In genomic region chr9:102992877-102993276, GRCm38 (mm10) we compare ENCODE assay signal across 9 mouse cellular contexts. TPM values are rescaled to one million over a fixed set of nuclear protein-coding genes. Genes with fewer than 3 reads are reported as not detected.
A peak's percentile ranks its signal among the peaks of the same experiment; 100 is the strongest.
DNase-seq lines count a peak whose midpoint lies in the region; ATAC-seq and TF ChIP-seq lines count a peak whose summit lies in the region.
"Had no signal": no experiment of that assay in that cellular context is flagged by ENCODE, and none has a peak within 500 bp of the region (broad histone marks: within the 10 kb centered on the region; RNA-seq: fewer than 3 reads in every experiment).

No protein-coding gene starts in this region.

- peaks cover 22 to 33% of the 10 kb centered on the region in 2 experiments for H3K4me1 ChIP-seq in heart, embryonic 14.5 days (ENCODE audit: control insufficient read depth in 2 of 2, insufficient read depth in 2 of 2, low read length in 2 of 2)

- no peak for TF ChIP-seq CTCF in C2C12 (IDR thresholded peaks at IDR 0.05; ENCODE audit: control insufficient read depth, insufficient read depth, insufficient read length)

- peak; percentile 82 for ATAC-seq in heart, embryonic 14.5 days (ENCODE audit: insufficient number of reproducible peaks, insufficient read depth, low FRiP score, low read depth)

- peak overlapping the region; percentile 5 for H3ac ChIP-seq in C2C12 (ENCODE audit: control insufficient read depth, insufficient read length, low read depth)

- no peaks in the 10 kb centered on the region for H3K27me3 ChIP-seq in C2C12 (ENCODE audit: control insufficient read depth, insufficient read depth, insufficient read length)
- H3K27me3 ChIP-seq in heart, embryonic 14.5 days (ENCODE audit: control insufficient read depth, insufficient read depth, low read length): no peaks in the 10 kb centered on the region
- H3K27me3 ChIP-seq: embryonic facial prominence, embryonic 12.5 days had no signal

- no peak overlapping the region for H3K4me2 ChIP-seq in heart, embryonic 14.5 days (ENCODE audit: low read length)
- H3K4me2 ChIP-seq: embryonic facial prominence, embryonic 12.5 days had no signal

- H3K79me3 ChIP-seq in C2C12 (ENCODE audit: low read depth): no peaks in the 10 kb centered on the region

- no peaks in the 10 kb centered on the region for H3K36me3 ChIP-seq in C2C12 (ENCODE audit: control insufficient read depth, insufficient read depth)
- no peaks in the 10 kb centered on the region for H3K36me3 ChIP-seq in heart, embryonic 14.5 days (ENCODE audit: control insufficient read depth, insufficient read depth, low read length)
- H3K36me3 ChIP-seq: embryonic facial prominence, embryonic 12.5 days had no signal

- 22% methylated on average over 6 of the region's 6 CpGs for WGBS in heart, embryonic 14.5 days

- no peak overlapping the region for H3K9ac ChIP-seq in heart, embryonic 14.5 days (ENCODE audit: low read length)
- H3K9ac ChIP-seq: embryonic facial prominence, embryonic 12.5 days had no signal

- H3K9me3 ChIP-seq in heart, embryonic 14.5 days (ENCODE audit: control insufficient read depth, low read length): no peaks in the 10 kb centered on the region
- H3K9me3 ChIP-seq: embryonic facial prominence, embryonic 12.5 days had no signal

- peak overlapping the region; percentile 37 to 46 for H3K27ac ChIP-seq in heart, embryonic 14.5 days (replicated peaks in 1 of 2; ENCODE audit: control insufficient read depth in 1 of 2, insufficient read depth in 1 of 2, low read depth in 2 of 2, low read length in 2 of 2)
- H3K27ac ChIP-seq: embryonic facial prominence, embryonic 12.5 days had no signal

- no peaks in the 10 kb centered on the region for H3K79me2 ChIP-seq in C2C12 (ENCODE audit: control insufficient read depth, insufficient read depth)

- H3K4me3 ChIP-seq in C2C12 (ENCODE audit: insufficient read depth, poor library complexity, severe bottlenecking): no peak overlapping the region
- no peak overlapping the region for H3K4me3 ChIP-seq in heart, embryonic 14.5 days (ENCODE audit: control insufficient read depth in 1 of 2, insufficient read depth in 1 of 2, low read depth in 1 of 2, low read length in 2 of 2)
- H3K4me3 ChIP-seq: embryonic facial prominence, embryonic 12.5 days had no signal

- intact Hi-C loops in left cerebral cortex, postnatal 10 days (cut with DNase I): no loop called here

- peak; percentile 60 for DNase-seq in 3134 (ENCODE audit: extremely low read depth, insufficient read length, low spot score)
- peak; percentile 40 to 60 for DNase-seq in kidney, postnatal 25 days
- DNase-seq in left cerebral cortex, postnatal 10 days (ENCODE audit: extremely low spot score in 1 of 2, low spot score in 2 of 2): no peak
- DNase-seq in cerebellum, postnatal 36 days: no peak
- no peak for DNase-seq in frontal cortex, adult 2 months (ENCODE audit: extremely low spot score in 1 of 2, low spot score in 1 of 2)
- DNase-seq in thymus, postnatal 10 days (ENCODE audit: low spot score in 2 of 2): no peak

TF ChIP-seq in C2C12, 6 proteins besides CTCF, POLR2A, EP300 and RAD21:
- no peak for TF ChIP-seq CEBPB (IDR thresholded peaks at IDR 0.05; ENCODE audit: low read depth)
- peak; percentile 64 for TF ChIP-seq MAX (IDR thresholded peaks at IDR 0.05)

RNA-seq across cellular contexts. Expression of gene Slco2a1, which starts 4.4 kb away (rescaled TPM):
- polyA plus RNA-seq in C2C12 (2012; fragmentation: generic; extraction: Trizol): 0.20 TPM
- 6.5 and 7.0 TPM in 2 replicates for polyA plus RNA-seq in heart, embryonic 14.5 days (2014; fragmentation: Nextera tagmentation; extraction: Ambion mirVana)
- 1 to 10 TPM; 1.9 to 3.2 TPM for total RNA-seq in left cerebral cortex, postnatal 10 days (2021)
- polyA plus RNA-seq in frontal cortex, adult 2 months (2012; rRNA removed): 0.52 and 0.76 TPM in 2 replicates

Comparison
In these comparisons a context has a peak if more than half of its experiments do, and no peak if none do; other contexts are left out.
1. DNase-seq: peak in 3134 (single experiment) and kidney, postnatal 25 days (2 of 2); none in left cerebral cortex, postnatal 10 days (0 of 2), cerebellum, postnatal 36 days (0 of 2), frontal cortex, adult 2 months (0 of 2) and thymus, postnatal 10 days (0 of 2).